Mouse (Mus musculus): ENCODE results near the gene Gm45213. TPM values are rescaled to one million over a fixed set of nuclear protein-coding genes. Genes with fewer than 3 reads are reported as not detected.

Gene Gm45213
- total and polyA plus RNA-seq, 3 experiments = not detected

DNA sequence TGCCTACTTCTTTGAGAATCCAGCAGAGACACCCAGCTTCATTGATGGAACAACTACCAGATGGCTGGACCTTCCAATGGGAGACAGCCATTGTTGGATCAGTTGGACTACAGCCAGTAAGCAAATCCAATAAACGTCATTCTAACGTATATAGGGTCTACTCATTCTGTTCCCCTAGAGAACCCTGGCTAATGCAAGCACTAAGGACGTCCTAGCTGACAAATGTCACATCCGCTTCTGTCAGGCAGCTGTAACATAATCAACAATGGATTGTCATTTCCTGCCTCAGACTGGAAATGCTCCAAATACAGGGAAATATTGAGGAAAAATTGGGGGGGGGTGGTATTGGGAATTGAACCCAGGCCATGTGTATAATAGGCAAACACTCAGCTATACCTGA is 62.4 kb downstream of the Gm45213 start:
- Histone ChIP-seq H3K27me3 (ENCODE audit: control insufficient read depth, insufficient read depth, low read length) (no peaks in the 10 kb centered on the region), H3K4me1 (ENCODE audit: control insufficient read depth, insufficient read depth, low read length) (no peaks in the 10 kb centered on the region), H3K27ac (no peak overlapping the region), H3K9ac (ENCODE audit: low read depth, low read length) (no peak overlapping the region), H3K36me3 (ENCODE audit: control insufficient read depth, insufficient read depth, low read length) (no peaks in the 10 kb centered on the region), H3K4me3 (no peak overlapping the region), H3K79me2 (replicated peaks; ENCODE audit: control insufficient read depth, insufficient read depth, low read length) (no peaks in the 10 kb centered on the region)
- WGBS = 37% methylated on average over 4 of the region's 4 CpGs
- intact Hi-C loops (cut with DNase I) = loop anchor here (5.0 kb wide), 1 partner anchor 92 kb away; no protein-coding TSS in a partner anchor
- TF ChIP-seq POLR2A (IDR thresholded peaks at IDR 0.05; ENCODE audit: insufficient read depth, low read depth, low read length) (no peak), CTCF (IDR thresholded peaks at IDR 0.05) (no peak), EP300 (IDR thresholded peaks at IDR 0.05; ENCODE audit: insufficient read depth, low read depth, low read length) (no peak)
- DNase-seq = no peak

DNA sequence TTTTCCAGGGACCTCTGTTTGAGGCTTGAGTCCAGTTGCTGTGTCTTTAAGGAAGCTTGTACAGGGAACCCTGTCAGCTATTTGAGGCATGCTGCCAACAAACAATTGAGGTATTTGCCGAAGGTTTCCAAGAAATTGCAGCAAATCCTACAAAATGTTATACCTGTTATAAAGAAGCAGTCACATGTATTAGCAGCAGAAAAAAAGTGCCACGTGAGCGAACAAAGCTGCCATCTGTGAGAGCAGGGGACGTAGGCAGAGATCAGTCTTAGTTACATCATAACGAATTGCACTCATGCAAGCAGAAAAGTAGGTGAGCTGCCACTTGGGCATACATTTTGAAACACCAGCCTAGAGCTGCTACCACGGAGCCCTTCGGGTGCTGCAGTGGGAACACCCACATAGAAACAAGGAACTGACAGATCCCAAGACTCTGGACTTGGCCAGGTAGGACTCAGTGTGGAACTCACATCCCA is 63.2 kb downstream of the Gm45213 start:
- TF ChIP-seq CTCF (IDR thresholded peaks at IDR 0.05) = no peak
- no peak for TF ChIP-seq EP300 (IDR thresholded peaks at IDR 0.05; ENCODE audit: insufficient read depth, low read depth, low read length)
- TF ChIP-seq POLR2A (IDR thresholded peaks at IDR 0.05; ENCODE audit: insufficient read depth, low read depth, low read length) = no peak
- no peaks in the 10 kb centered on the region; the same call in 1 of the 2 replicates for H3K4me1 ChIP-seq (ENCODE audit: control insufficient read depth, insufficient read depth, low read length)
- no peak overlapping the region for H3K9ac ChIP-seq (ENCODE audit: low read depth, low read length)
- intact Hi-C loops (cut with DNase I) = loop anchor here (5.0 kb wide), 1 partner anchor 91 kb away; no protein-coding TSS in a partner anchor
- DNase-seq = no peak
- 61% methylated on average over 7 of the region's 7 CpGs for WGBS
- no peak overlapping the region for H3K4me3 ChIP-seq
- no peak overlapping the region for H3K27ac ChIP-seq
- no peaks in the 10 kb centered on the region for H3K79me2 ChIP-seq (replicated peaks; ENCODE audit: control insufficient read depth, insufficient read depth, low read length)
- H3K36me3 ChIP-seq (ENCODE audit: control insufficient read depth, insufficient read depth, low read length) = no peaks in the 10 kb centered on the region
- H3K27me3 ChIP-seq (ENCODE audit: control insufficient read depth, insufficient read depth, low read length) = no peaks in the 10 kb centered on the region

DNA sequence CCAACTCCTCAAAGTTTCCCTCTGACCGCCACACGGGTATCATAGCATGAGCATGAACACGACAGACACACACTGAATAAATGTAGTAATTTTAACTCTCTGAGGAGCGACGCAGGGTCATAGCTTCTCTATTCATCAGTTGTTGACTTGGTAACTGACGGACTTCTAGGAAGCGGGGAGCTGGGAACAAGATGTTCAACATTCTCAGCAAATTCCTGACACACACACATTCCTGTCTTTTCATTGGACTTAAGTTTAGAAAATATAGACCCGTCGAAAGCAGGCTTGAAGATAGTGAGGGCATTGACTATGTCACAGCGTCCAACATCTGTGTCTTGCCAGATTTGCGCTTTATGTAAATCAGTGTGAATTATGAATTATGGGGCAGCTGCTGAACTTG is 63.8 kb downstream of the Gm45213 start:
- intact Hi-C loops (cut with DNase I) = loop anchor here (5.0 kb wide), 1 partner anchor 90 kb away; no protein-coding TSS in a partner anchor
- H3K36me3 ChIP-seq (ENCODE audit: control insufficient read depth, insufficient read depth, low read length) = no peaks in the 10 kb centered on the region
- no peaks in the 10 kb centered on the region; the same call in 1 of the 2 replicates for H3K4me1 ChIP-seq (ENCODE audit: control insufficient read depth, insufficient read depth, low read length)
- H3K27me3 ChIP-seq (ENCODE audit: control insufficient read depth, insufficient read depth, low read length) = no peaks in the 10 kb centered on the region
- H3K79me2 ChIP-seq (replicated peaks; ENCODE audit: control insufficient read depth, insufficient read depth, low read length) = no peaks in the 10 kb centered on the region
- TF ChIP-seq CTCF (IDR thresholded peaks at IDR 0.05) (no peak), POLR2A (IDR thresholded peaks at IDR 0.05; ENCODE audit: insufficient read depth, low read depth, low read length) (no peak), EP300 (IDR thresholded peaks at IDR 0.05; ENCODE audit: insufficient read depth, low read depth, low read length) (no peak)
- 60% methylated on average over 11 of the region's 11 CpGs for WGBS
- no peak overlapping the region for H3K27ac ChIP-seq
- no peak overlapping the region for H3K9ac ChIP-seq (ENCODE audit: low read depth, low read length)
- no peak for DNase-seq
- no peak overlapping the region for H3K4me3 ChIP-seq

DNA sequence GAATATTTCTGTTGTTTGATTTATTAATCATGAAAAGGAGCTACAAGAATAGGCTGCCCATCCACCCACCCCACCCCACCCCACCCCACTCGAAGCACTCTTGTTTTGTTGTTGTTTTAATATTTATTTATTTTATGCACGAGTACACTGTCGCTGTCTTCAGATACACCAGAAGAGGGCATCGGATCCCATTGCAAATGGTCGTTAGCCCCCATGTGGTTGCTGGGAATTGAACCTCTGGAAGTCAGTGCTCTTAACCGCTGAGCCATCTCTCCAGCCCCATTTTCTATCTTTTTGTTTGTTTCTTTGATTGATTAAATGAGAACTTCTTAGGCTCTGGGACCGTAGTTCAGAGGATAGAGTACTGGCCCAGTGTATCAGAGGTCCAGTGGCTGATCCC is 64.5 kb downstream of the Gm45213 start:
- 14% methylated on average over 7 of the region's 7 CpGs for WGBS
- peak; percentile 63 for TF ChIP-seq CTCF (IDR thresholded peaks at IDR 0.05)
- no peak for TF ChIP-seq POLR2A (IDR thresholded peaks at IDR 0.05; ENCODE audit: insufficient read depth, low read depth, low read length)
- TF ChIP-seq EP300 (IDR thresholded peaks at IDR 0.05; ENCODE audit: insufficient read depth, low read depth, low read length) = no peak
- H3K27me3 ChIP-seq (ENCODE audit: control insufficient read depth, insufficient read depth, low read length) = no peaks in the 10 kb centered on the region
- intact Hi-C loops (cut with DNase I) = loop anchor here (5.0 kb wide), 1 partner anchor 89 kb away; no protein-coding TSS in a partner anchor
- H3K9ac ChIP-seq (ENCODE audit: low read depth, low read length) = no peak overlapping the region
- no peak overlapping the region for H3K27ac ChIP-seq
- peak in 1 of 2 experiments; percentile 26 for DNase-seq
- no peaks in the 10 kb centered on the region; the same call in 1 of the 2 replicates for H3K4me1 ChIP-seq (ENCODE audit: control insufficient read depth, insufficient read depth, low read length)
- no peaks in the 10 kb centered on the region for H3K36me3 ChIP-seq (ENCODE audit: control insufficient read depth, insufficient read depth, low read length)
- H3K79me2 ChIP-seq (replicated peaks; ENCODE audit: control insufficient read depth, insufficient read depth, low read length) = no peaks in the 10 kb centered on the region
- H3K4me3 ChIP-seq = no peak overlapping the region

DNA sequence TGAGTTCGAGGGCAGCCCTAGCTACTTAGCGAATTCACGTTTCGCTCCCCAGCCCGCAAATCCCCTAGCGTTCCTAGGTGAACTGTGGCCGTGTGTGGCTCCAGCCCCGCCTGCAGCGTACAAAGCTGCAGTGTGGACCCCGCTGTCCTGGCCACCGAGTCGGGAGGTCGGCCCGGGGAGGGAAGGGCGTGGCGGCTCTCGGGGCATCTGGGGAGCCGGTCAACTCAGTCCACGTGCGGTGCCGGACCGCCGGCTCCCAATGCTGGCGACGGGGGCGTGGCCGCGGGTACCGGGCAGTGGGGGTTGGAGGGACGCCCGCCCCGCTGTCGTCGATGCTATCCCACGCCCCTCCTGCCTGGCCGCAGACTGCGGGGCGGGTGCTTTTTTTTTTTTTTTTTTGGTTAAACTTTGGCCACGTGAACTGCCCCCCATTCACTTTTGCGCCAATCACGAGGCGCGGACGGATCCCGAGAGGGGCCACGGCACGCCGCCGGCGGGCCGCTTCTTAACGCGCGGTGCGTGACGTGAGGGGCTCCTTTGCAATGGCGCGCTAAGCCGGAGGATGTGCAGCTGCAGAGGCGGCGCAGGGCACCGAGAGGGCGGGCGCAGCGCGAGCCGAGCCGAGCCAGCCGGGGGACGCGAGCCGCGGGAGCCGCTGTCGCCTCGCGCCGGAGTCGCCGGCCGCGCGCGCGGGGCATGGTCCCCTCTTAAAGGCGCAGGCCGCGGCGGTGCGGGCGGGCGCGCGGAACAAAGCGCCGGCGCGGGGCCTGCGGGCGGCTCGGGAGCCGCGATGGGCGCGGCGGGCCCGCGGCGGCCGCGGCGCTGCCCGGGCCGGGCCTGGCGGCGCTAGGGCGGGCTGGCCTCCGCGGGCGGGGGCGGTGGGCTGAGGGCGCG is 65.8 kb downstream of the Gm45213 start, which contains the start of gene Chsy1:
Gene Chsy1 (plus strand): TSS at position 555 of the 894 bp plus-strand sequence.
- intact Hi-C loops (cut with DNase I) = loop anchor here (5.0 kb wide), 1 partner anchor 88 kb away; no protein-coding TSS in a partner anchor
- WGBS = 6% methylated on average over 117 of the region's 123 CpGs
- H3K27me3 ChIP-seq (ENCODE audit: control insufficient read depth, insufficient read depth, low read length) = no peaks in the 10 kb centered on the region
- no peaks in the 10 kb centered on the region for H3K36me3 ChIP-seq (ENCODE audit: control insufficient read depth, insufficient read depth, low read length)
- H3K4me3 ChIP-seq = peak within 1 kb of the TSS; percentile 70
- peak within 1 kb of the TSS; percentile 74 for H3K27ac ChIP-seq
- peak; percentile 95 for DNase-seq
- peak within 1 kb of the TSS; percentile 95 for H3K9ac ChIP-seq (ENCODE audit: low read depth, low read length)
- TF ChIP-seq EP300 (IDR thresholded peaks at IDR 0.05; ENCODE audit: insufficient read depth, low read depth, low read length) (no peak), CTCF (IDR thresholded peaks at IDR 0.05) (no peak), POLR2A (IDR thresholded peaks at IDR 0.05; ENCODE audit: insufficient read depth, low read depth, low read length) (peak; percentile 73; the same call in 1 of the 2 replicates)
- H3K79me2 ChIP-seq (replicated peaks; ENCODE audit: control insufficient read depth, insufficient read depth, low read length) = no peaks in the 10 kb centered on the region
- peaks cover 2% of the 10 kb centered on the region; the same call in 1 of the 2 replicates for H3K4me1 ChIP-seq (ENCODE audit: control insufficient read depth, insufficient read depth, low read length)

Data from heart, adult 2 months (tissue).